Mouse (Mus musculus) heart, embryonic 14.5 days (tissue): ENCODE data around the gene Map4k2. TPM values are rescaled to one million over a fixed set of nuclear protein-coding genes. Genes with fewer than 3 reads are reported as not detected.
A peak's percentile ranks its signal among the peaks of the same experiment; 100 is the strongest.

Source experiments
- ATAC-seq: fragments of 200-750 bp; cut with Nextera tagmentation; 2 replicates; pipeline ENCODE4 v1.8.0; 2017; ENCODE audit warnings: low read depth, moderate TSS enrichment; ENCODE audit not compliant: insufficient number of reproducible peaks, insufficient read depth, low FRiP score
- H3K27ac ChIP-seq, 2 experiments: fragments of 200-500 bp in 1 of 2; fragments of 300-500 bp in 1 of 2; sonication (generic) in 1 of 2; replicated peaks in 1 of 2; 2 replicates each; pipeline ENCODE4 v1.5.1; 2012 to 2014; ENCODE audit warnings: low read depth in 2 of 2, low read length in 2 of 2, control low read depth in 1 of 2, mild to moderate bottlenecking in 1 of 2, mixed read lengths in 1 of 2; ENCODE audit not compliant: control insufficient read depth in 1 of 2, insufficient read depth in 1 of 2
- H3K27me3 ChIP-seq: fragments of 300-500 bp; sonication (generic); 2 replicates; pipeline ENCODE4 v1.6.1; 2014; ENCODE audit warnings: mild to moderate bottlenecking, low read length, control low read depth; ENCODE audit not compliant: control insufficient read depth, insufficient read depth
- H3K36me3 ChIP-seq: fragments of 300-500 bp; sonication (generic); 2 replicates; pipeline ENCODE4 v1.6.1; 2014; ENCODE audit warnings: mild to moderate bottlenecking, control low read depth, low read length, mixed read lengths; ENCODE audit not compliant: control insufficient read depth, insufficient read depth
- H3K4me1 ChIP-seq, 2 experiments: fragments of 200-500 bp in 1 of 2; fragments of 300-500 bp in 1 of 2; sonication (generic) in 1 of 2; 2 replicates each; pipeline ENCODE4 v1.6.1; 2012 to 2014; ENCODE audit warnings: low read length in 2 of 2, control low read depth in 1 of 2, mixed read lengths in 1 of 2; ENCODE audit not compliant: control insufficient read depth in 2 of 2, insufficient read depth in 2 of 2
- H3K4me2 ChIP-seq: fragments of 300-500 bp; sonication (generic); 2 replicates; pipeline ENCODE4 v1.6.1; 2014; ENCODE audit warnings: mild to moderate bottlenecking, low read length
- H3K4me3 ChIP-seq, 2 experiments: fragments of 200-500 bp in 1 of 2; fragments of 300-500 bp in 1 of 2; sonication (generic) in 1 of 2; 2 replicates each; pipeline ENCODE4 v1.5.1; 2012 to 2014; ENCODE audit warnings: low read length in 2 of 2, mild to moderate bottlenecking in 2 of 2, control low read depth in 1 of 2, low read depth in 1 of 2, moderate library complexity in 1 of 2; ENCODE audit not compliant: control insufficient read depth in 1 of 2, insufficient read depth in 1 of 2
- H3K9ac ChIP-seq: fragments of 300-500 bp; sonication (generic); 2 replicates; pipeline ENCODE4 v1.6.1; 2014; ENCODE audit warnings: mild to moderate bottlenecking, low read length
- H3K9me3 ChIP-seq: fragments of 300-500 bp; sonication (generic); 2 replicates; pipeline ENCODE4 v1.6.1; 2016; ENCODE audit warnings: low read length, control low read depth; ENCODE audit not compliant: control insufficient read depth
- WGBS: fragments of 180-500 bp; shearing (Covaris S2); extraction: QIAGEN DNeasy Blood & Tissue Kit; methylation state at CpG from one replicate; pipeline ENCODE4 v1.1.7; 2014; 5-methylcytosine and 5-hydroxymethylcytosine counted together
- polyA plus RNA-seq: library from polyadenylated mRNA; unstranded; fragments of >200 nt; fragmentation: Nextera tagmentation; extraction: Ambion mirVana; gene quantifications from 2 replicates; pipeline ENCODE4 v1.2.1, GENCODE M21; 2014

Map4k2 gene
- polyA plus RNA-seq, 1 experiment from 2014 or later, result 13.0 TPM

GRCm38 (mm10) chr19:6383470-6383869 is 42.5 kb downstream of the Map4k2 start:
- Histone ChIP-seq H3K9ac (peak overlapping the region; percentile 47), H3K4me1 (peaks cover 30 to 44% of the 10 kb centered on the region in 2 experiments), H3K9me3 (no peaks in the 10 kb centered on the region), H3K36me3 (peaks cover 37% of the 10 kb centered on the region), H3K27me3 (no peaks in the 10 kb centered on the region), H3K27ac (peak overlapping the region; percentile 89 to 94), H3K4me3 (no peak overlapping the region), H3K4me2 (peak overlapping the region; percentile 83)
- 20% methylated on average over 5 of the region's 5 CpGs for WGBS
- no peak for ATAC-seq

- H3K4me3 ChIP-seq, result peak within 1 kb of the TSS; percentile 48 to 49
- H3K9ac ChIP-seq, result peak within 1 kb of the TSS; percentile 80
- no peaks in the 10 kb centered on the region for H3K9me3 ChIP-seq
- H3K36me3 ChIP-seq, result peaks cover 37% of the 10 kb centered on the region
- H3K27ac ChIP-seq, result peak within 1 kb of the TSS; percentile 89 to 94
- whole genome bisulfite sequencing, result 2% methylated on average over 7 of the region's 7 CpGs
- ATAC-seq, result peak; percentile 70
- no peaks in the 10 kb centered on the region for H3K27me3 ChIP-seq
- H3K4me1 ChIP-seq, result peaks cover 30 to 45% of the 10 kb centered on the region in 2 experiments
- H3K4me2 ChIP-seq, result peak within 1 kb of the TSS; percentile 83
Observed at GRCm38 (mm10) chr19:6384128-6384527, 43.2 kb downstream of the Map4k2 start, which contains the start of gene Pygm. TSS of gene Pygm (plus strand) at chr19:6384399.

GRCm38 (mm10) chr19:6384954-6385353 is 44.0 kb downstream of the Map4k2 start:
- H3K27ac ChIP-seq, result peak overlapping the region; percentile 89 to 94
- no peak for ATAC-seq

DNA sequence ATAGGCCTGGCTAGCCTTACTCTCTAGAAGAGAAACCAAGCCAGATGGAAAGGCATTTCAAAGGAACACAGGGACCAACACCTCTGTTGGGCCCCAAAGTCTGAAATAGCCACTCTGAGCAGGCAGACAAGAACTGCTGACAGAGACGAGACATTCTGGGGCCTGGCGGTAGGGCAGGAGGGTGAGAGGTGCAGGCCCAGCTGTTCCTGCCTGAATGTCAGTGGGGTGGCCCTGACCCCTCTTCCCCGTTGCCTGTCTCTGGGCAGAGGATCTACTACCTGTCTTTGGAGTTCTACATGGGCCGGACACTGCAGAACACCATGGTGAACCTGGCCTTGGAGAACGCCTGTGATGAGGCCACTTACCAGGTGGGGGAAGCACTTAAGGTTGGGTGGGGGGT is 44.5 kb downstream of the Map4k2 start:
- peak overlapping the region; percentile 83 for H3K4me2 ChIP-seq
- ATAC-seq, result no peak
- H3K27me3 ChIP-seq, result no peaks in the 10 kb centered on the region
- H3K4me1 ChIP-seq, result peaks cover 30 to 52% of the 10 kb centered on the region in 2 experiments
- H3K36me3 ChIP-seq, result peaks cover 43% of the 10 kb centered on the region
- no peaks in the 10 kb centered on the region for H3K9me3 ChIP-seq
- H3K27ac ChIP-seq, result peak overlapping the region; percentile 89 to 94
- 35% methylated on average over 5 of the region's 5 CpGs for WGBS
- peak overlapping the region; percentile 48 to 49 for H3K4me3 ChIP-seq
- peak overlapping the region; percentile 80 for H3K9ac ChIP-seq

More at GRCm38 (mm10) chr19:6384954-6385353, 44.0 kb downstream of the Map4k2 start:
- peak overlapping the region; percentile 48 to 49 for H3K4me3 ChIP-seq
- 25% methylated on average over 11 of the region's 11 CpGs for WGBS
- peaks cover 38% of the 10 kb centered on the region for H3K36me3 ChIP-seq
- H3K9ac ChIP-seq, result peak overlapping the region; percentile 80
- no peaks in the 10 kb centered on the region for H3K9me3 ChIP-seq
- no peaks in the 10 kb centered on the region for H3K27me3 ChIP-seq
- peaks cover 30 to 52% of the 10 kb centered on the region in 2 experiments for H3K4me1 ChIP-seq
- peak overlapping the region; percentile 83 for H3K4me2 ChIP-seq

- peak overlapping the region; percentile 80 for H3K9ac ChIP-seq
- H3K4me1 ChIP-seq, result peaks cover 30 to 52% of the 10 kb centered on the region in 2 experiments
- H3K36me3 ChIP-seq, result peaks cover 47% of the 10 kb centered on the region
- WGBS, result 66% methylated on average over 7 of the region's 7 CpGs
- H3K9me3 ChIP-seq, result no peaks in the 10 kb centered on the region
- no peaks in the 10 kb centered on the region for H3K27me3 ChIP-seq
- peak overlapping the region; percentile 48 to 49 for H3K4me3 ChIP-seq
- peak overlapping the region; percentile 83 for H3K4me2 ChIP-seq
- peak overlapping the region; percentile 89 to 94 for H3K27ac ChIP-seq
- ATAC-seq, result no peak
Observed at GRCm38 (mm10) chr19:6385821-6386220, 44.9 kb downstream of the Map4k2 start.

- Histone ChIP-seq H3K9me3 (no peaks in the 10 kb centered on the region), H3K36me3 (peaks cover 51% of the 10 kb centered on the region), H3K4me3 (peak overlapping the region; percentile 48 to 49; a peak in 2 of 4 replicates), H3K27ac (peak overlapping the region in 1 of 2 experiments; percentile 94; a peak in 1 of 4 replicates), H3K4me2 (peak overlapping the region; percentile 83), H3K4me1 (peaks cover 30 to 52% of the 10 kb centered on the region in 2 experiments), H3K27me3 (no peaks in the 10 kb centered on the region), H3K9ac (peak overlapping the region; percentile 80)
- 62% methylated on average over 9 of the region's 9 CpGs for WGBS
- no peak for ATAC-seq
Observed at GRCm38 (mm10) chr19:6386234-6386633, 45.3 kb downstream of the Map4k2 start.

- H3K9ac ChIP-seq, result no peak overlapping the region
- no peak overlapping the region for H3K27ac ChIP-seq
- H3K4me2 ChIP-seq, result no peak overlapping the region
- no peaks in the 10 kb centered on the region for H3K27me3 ChIP-seq
- peaks cover 68% of the 10 kb centered on the region for H3K36me3 ChIP-seq
- 72% methylated on average over 13 of the region's 13 CpGs for WGBS
- no peak for ATAC-seq
- H3K9me3 ChIP-seq, result no peaks in the 10 kb centered on the region
- H3K4me1 ChIP-seq, result peaks cover 26 to 44% of the 10 kb centered on the region in 2 experiments
- no peak overlapping the region for H3K4me3 ChIP-seq
Observed at GRCm38 (mm10) chr19:6388006-6388405, 47.1 kb downstream of the Map4k2 start.

GRCm38 (mm10) chr19:6389803-6390202 is 48.9 kb downstream of the Map4k2 start:
- H3K4me2 ChIP-seq, result peak overlapping the region; percentile 38
- H3K9me3 ChIP-seq, result no peaks in the 10 kb centered on the region
- peaks cover 11 to 27% of the 10 kb centered on the region in 2 experiments; a peak in 3 of 4 replicates for H3K4me1 ChIP-seq
- H3K27ac ChIP-seq, result no peak overlapping the region
- H3K4me3 ChIP-seq, result no peak overlapping the region
- ATAC-seq, result no peak
- 35% methylated on average over 16 of the region's 16 CpGs for WGBS
- H3K36me3 ChIP-seq, result peaks cover 85% of the 10 kb centered on the region
- no peaks in the 10 kb centered on the region for H3K27me3 ChIP-seq
- no peak overlapping the region; the same call in 1 of the 2 replicates for H3K9ac ChIP-seq
